8 mouse cellular contexts compared by ENCODE assay signal in genomic region chr6:94773604-94774486, GRCm38 (mm10).
DNase-seq lines count a peak whose midpoint lies in the region; ATAC-seq lines count a peak whose summit lies in the region.

No protein-coding gene starts in this region.

- no peaks in the 10 kb centered on the region for H3K9me3 ChIP-seq in lung, embryonic 15.5 days
- H3K9me3 ChIP-seq in forebrain, embryonic 12.5 days: no peaks in the 10 kb centered on the region
- H3K9me3 ChIP-seq in limb, embryonic 15.5 days: no peaks in the 10 kb centered on the region

- no peaks in the 10 kb centered on the region for H3K27me3 ChIP-seq in lung, embryonic 15.5 days
- peaks cover 4% of the 10 kb centered on the region; the same call in 1 of the 2 replicates for H3K27me3 ChIP-seq in forebrain, embryonic 12.5 days
- H3K27me3 ChIP-seq in limb, embryonic 15.5 days: no peaks in the 10 kb centered on the region

- H3K4me2 ChIP-seq in lung, embryonic 15.5 days: peak overlapping the region; percentile 61
- peak overlapping the region; percentile 42 for H3K4me2 ChIP-seq in forebrain, embryonic 12.5 days
- peak overlapping the region; percentile 40 for H3K4me2 ChIP-seq in limb, embryonic 15.5 days

- no peaks in the 10 kb centered on the region for H3K36me3 ChIP-seq in lung, embryonic 15.5 days
- no peaks in the 10 kb centered on the region for H3K36me3 ChIP-seq in forebrain, embryonic 12.5 days (replicated peaks)
- H3K36me3 ChIP-seq in limb, embryonic 15.5 days: no peaks in the 10 kb centered on the region

- ATAC-seq in lung, embryonic 15.5 days (ENCODE audit: borderline replicate concordance, extremely low read depth, low FRiP score, low TSS enrichment): peak; percentile 79; the same call in 1 of the 2 replicates
- peak; percentile 75 for ATAC-seq in forebrain, embryonic 12.5 days (ENCODE audit: low FRiP score)
- ATAC-seq in limb, embryonic 15.5 days (ENCODE audit: insufficient number of reproducible peaks, low FRiP score, low TSS enrichment, low read depth): peak; percentile 66; the same call in 1 of the 2 replicates

- peaks cover 20% of the 10 kb centered on the region for H3K4me1 ChIP-seq in lung, embryonic 15.5 days
- H3K4me1 ChIP-seq in forebrain, embryonic 12.5 days: peaks cover 40% of the 10 kb centered on the region
- peaks cover 35% of the 10 kb centered on the region for H3K4me1 ChIP-seq in limb, embryonic 15.5 days

- no peak overlapping the region for H3K9ac ChIP-seq in lung, embryonic 15.5 days
- H3K9ac ChIP-seq in forebrain, embryonic 12.5 days: peak overlapping the region; percentile 51
- 0 out of 2 replicates have a peak overlapping the region, but pooled peaks have one; percentile 5 for H3K9ac ChIP-seq in limb, embryonic 15.5 days

- 2% methylated on average over 27 of the region's 27 CpGs for WGBS in lung, embryonic 15.5 days
- under 1% methylated on average over 27 of the region's 27 CpGs for WGBS in forebrain, embryonic 12.5 days
- WGBS in limb, embryonic 15.5 days: 5% methylated on average over 27 of the region's 27 CpGs

- no peak for DNase-seq in lung, postnatal 25 days (ENCODE audit: low spot score)
- DNase-seq in retina, postnatal 1 day: peak; percentile 50
- DNase-seq in B cell, adult 2 months: no peak
- DNase-seq in urinary bladder, postnatal 25 days (ENCODE audit: low spot score): no peak
- DNase-seq in kidney, postnatal 25 days: no peak

- H3K4me3 ChIP-seq in lung, embryonic 15.5 days: peak overlapping the region; percentile 24
- H3K4me3 ChIP-seq in forebrain, embryonic 12.5 days (replicated peaks): peak overlapping the region; percentile 10; the same call in 1 of the 2 replicates
- H3K4me3 ChIP-seq in limb, embryonic 15.5 days: peak overlapping the region; percentile 17

- peak overlapping the region; percentile 75 for H3K27ac ChIP-seq in lung, embryonic 15.5 days
- H3K27ac ChIP-seq in forebrain, embryonic 12.5 days: peak overlapping the region; percentile 98
- H3K27ac ChIP-seq in limb, embryonic 15.5 days: peak overlapping the region; percentile 78
